Mouse (Mus musculus): Measurements from ENCODE around the gene Dnaaf5. TPM values are rescaled to one million over a fixed set of nuclear protein-coding genes. Genes with fewer than 3 reads are reported as not detected.

Dnaaf5 gene
- polyA plus RNA-seq, 1 experiment from 2014 or later = 2.7 TPM

DNA sequence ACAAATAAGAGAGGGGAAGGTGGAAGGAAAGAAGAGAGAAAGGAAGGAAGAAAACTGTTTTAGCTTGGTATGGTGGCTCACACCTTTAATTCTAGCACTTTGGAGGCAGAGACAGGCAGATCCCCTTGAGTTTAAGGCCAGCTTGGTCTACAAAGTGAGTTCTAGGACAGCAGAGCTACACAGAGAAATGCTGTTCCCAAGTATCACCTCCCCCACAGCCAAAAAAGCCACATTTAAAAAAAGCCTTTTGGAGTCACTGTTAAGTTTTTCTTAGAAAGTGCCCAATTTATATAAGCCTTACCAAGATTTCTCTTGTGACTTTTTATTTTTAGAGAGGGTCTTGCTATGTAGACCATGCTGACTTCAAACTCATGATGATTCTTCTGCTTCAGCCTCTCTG, 64.3 kb downstream of the Dnaaf5 start:
- peaks cover 3% of the 10 kb centered on the region for H3K4me1 ChIP-seq (replicated peaks; ENCODE audit: control insufficient read depth, insufficient read depth, low read length)
- peaks cover 6% of the 10 kb centered on the region; the same call in 1 of the 2 replicates for H3K36me3 ChIP-seq (ENCODE audit: control insufficient read depth, insufficient read depth)
- H3K4me3 ChIP-seq (replicated peaks; ENCODE audit: low read length) = no peak overlapping the region
- no peaks in the 10 kb centered on the region for H3K27me3 ChIP-seq (replicated peaks; ENCODE audit: control insufficient read depth, insufficient read depth, low read length)
- no peak overlapping the region for H3K9ac ChIP-seq (replicated peaks; ENCODE audit: low read depth, low read length)
- H3K9me3 ChIP-seq (ENCODE audit: control insufficient read depth, low read length) = no peaks in the 10 kb centered on the region
- ATAC-seq = no peak
- no peak overlapping the region for H3K4me2 ChIP-seq (ENCODE audit: low read length)
- H3K27ac ChIP-seq (ENCODE audit: low read length) = no peak overlapping the region

DNA sequence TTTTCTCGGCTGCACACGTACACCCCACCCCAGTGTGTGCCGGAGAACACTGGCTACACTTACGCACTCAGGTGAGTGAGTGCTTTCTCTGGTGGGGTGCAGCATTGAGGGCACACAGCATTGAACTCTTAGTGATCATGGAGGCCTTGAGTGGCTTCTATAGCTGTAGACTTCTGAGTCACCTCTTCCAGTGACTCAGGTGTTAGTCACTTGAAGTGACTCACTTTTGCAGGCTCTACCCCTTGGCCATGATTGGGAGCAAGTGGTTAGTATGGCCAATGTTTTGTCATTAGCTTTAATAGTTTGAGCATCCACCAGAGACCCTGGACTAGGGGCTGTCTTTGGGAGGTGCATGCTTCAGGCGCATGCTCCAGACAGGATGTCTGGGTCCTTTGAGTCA, 65.2 kb downstream of the Dnaaf5 start:
- Histone ChIP-seq H3K9me3 (ENCODE audit: control insufficient read depth, low read length) (no peaks in the 10 kb centered on the region), H3K4me1 (replicated peaks; ENCODE audit: control insufficient read depth, insufficient read depth, low read length) (peaks cover 3% of the 10 kb centered on the region), H3K27ac (ENCODE audit: low read length) (no peak overlapping the region), H3K4me2 (ENCODE audit: low read length) (no peak overlapping the region), H3K4me3 (replicated peaks; ENCODE audit: low read length) (no peak overlapping the region), H3K36me3 (ENCODE audit: control insufficient read depth, insufficient read depth) (peaks cover 8% of the 10 kb centered on the region), H3K27me3 (replicated peaks; ENCODE audit: control insufficient read depth, insufficient read depth, low read length) (no peaks in the 10 kb centered on the region), H3K9ac (replicated peaks; ENCODE audit: low read depth, low read length) (no peak overlapping the region)
- WGBS = 98% methylated on average over 5 of the region's 5 CpGs
- ATAC-seq = no peak

DNA sequence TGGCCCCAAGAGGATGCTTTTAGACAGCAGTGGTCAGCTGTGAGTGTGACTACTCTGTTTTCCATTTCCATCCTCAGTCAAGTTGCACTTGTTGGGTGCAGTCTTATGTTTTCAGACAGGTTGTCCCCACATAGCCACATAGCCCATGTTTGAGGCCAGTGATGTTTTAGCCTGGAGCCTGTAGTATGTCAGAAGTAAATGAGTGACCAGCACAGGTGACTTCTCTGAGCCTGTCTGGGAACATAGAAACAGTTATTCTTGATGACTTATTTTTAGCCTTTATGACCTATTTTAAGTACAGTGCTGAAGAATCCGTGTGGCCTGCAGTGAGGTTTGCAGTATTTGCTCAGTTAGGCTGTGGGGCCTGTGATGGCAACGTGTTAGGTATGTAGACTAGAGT, 66.1 kb downstream of the Dnaaf5 start:
- H3K27ac ChIP-seq (ENCODE audit: low read length) = no peak overlapping the region
- peaks cover 3% of the 10 kb centered on the region for H3K4me1 ChIP-seq (replicated peaks; ENCODE audit: control insufficient read depth, insufficient read depth, low read length)
- H3K9ac ChIP-seq (replicated peaks; ENCODE audit: low read depth, low read length) = no peak overlapping the region
- no peaks in the 10 kb centered on the region for H3K27me3 ChIP-seq (replicated peaks; ENCODE audit: control insufficient read depth, insufficient read depth, low read length)
- no peak for ATAC-seq
- peaks cover 10% of the 10 kb centered on the region for H3K36me3 ChIP-seq (ENCODE audit: control insufficient read depth, insufficient read depth)
- no peaks in the 10 kb centered on the region for H3K9me3 ChIP-seq (ENCODE audit: control insufficient read depth, low read length)
- H3K4me2 ChIP-seq (ENCODE audit: low read length) = no peak overlapping the region
- WGBS = 91% methylated on average over 2 of the region's 2 CpGs
- H3K4me3 ChIP-seq (replicated peaks; ENCODE audit: low read length) = no peak overlapping the region

DNA sequence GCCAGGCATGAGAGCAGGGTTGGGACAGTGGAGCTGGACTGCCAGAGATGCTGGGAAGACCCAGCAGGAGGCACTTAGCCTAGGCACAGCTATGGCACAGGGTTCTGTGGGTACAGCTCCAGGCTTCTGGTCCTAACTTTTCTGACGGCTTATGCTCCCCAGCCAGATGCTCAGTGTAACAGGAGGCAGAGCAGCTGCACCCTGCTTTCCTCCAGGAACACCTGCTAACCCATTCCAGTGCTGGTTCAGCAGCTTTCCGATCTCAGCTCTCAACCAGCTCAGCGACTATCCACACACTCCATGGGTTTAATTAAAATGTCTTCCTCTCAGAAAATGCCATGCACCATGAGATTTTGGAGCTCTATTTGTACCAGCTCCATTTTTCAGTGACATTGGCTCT, 66.8 kb downstream of the Dnaaf5 start:
- H3K4me1 ChIP-seq (replicated peaks; ENCODE audit: control insufficient read depth, insufficient read depth, low read length) = peaks cover 1% of the 10 kb centered on the region
- H3K27ac ChIP-seq (ENCODE audit: low read length) = no peak overlapping the region
- H3K4me3 ChIP-seq (replicated peaks; ENCODE audit: low read length) = no peak overlapping the region
- no peaks in the 10 kb centered on the region for H3K9me3 ChIP-seq (ENCODE audit: control insufficient read depth, low read length)
- peaks cover 14% of the 10 kb centered on the region for H3K36me3 ChIP-seq (ENCODE audit: control insufficient read depth, insufficient read depth)
- 83% methylated on average over 3 of the region's 3 CpGs for WGBS
- no peaks in the 10 kb centered on the region for H3K27me3 ChIP-seq (replicated peaks; ENCODE audit: control insufficient read depth, insufficient read depth, low read length)
- no peak overlapping the region for H3K9ac ChIP-seq (replicated peaks; ENCODE audit: low read depth, low read length)
- no peak for ATAC-seq
- no peak overlapping the region for H3K4me2 ChIP-seq (ENCODE audit: low read length)

DNA sequence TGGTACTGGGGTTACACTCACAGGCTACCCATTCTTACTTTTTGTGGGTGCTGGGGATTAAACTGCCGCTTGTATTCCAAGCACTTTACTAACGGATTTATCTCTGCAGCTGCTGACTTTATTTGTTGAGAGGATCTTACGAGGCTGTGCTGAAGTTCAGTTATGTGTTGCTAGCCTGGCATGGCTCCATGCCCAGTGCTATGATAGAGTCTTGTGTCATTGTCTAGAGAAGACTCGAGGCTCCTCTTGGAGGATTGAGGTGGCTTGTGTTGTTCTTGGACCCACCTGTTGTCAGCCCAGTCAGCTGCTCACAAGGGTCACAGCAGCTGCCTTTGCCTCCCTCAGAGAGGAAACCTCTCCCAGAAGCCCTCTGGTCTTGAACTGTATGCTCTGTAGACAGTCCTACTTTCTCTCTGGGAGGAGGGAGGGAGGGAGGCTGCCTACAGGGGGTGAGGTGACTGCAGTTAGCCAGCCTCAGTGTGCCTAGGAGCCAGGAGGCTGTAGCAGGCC, 70.0 kb downstream of the Dnaaf5 start:
- ATAC-seq = no peak
- Histone ChIP-seq H3K4me2 (ENCODE audit: low read length) (no peak overlapping the region), H3K27ac (ENCODE audit: low read length) (no peak overlapping the region), H3K27me3 (replicated peaks; ENCODE audit: control insufficient read depth, insufficient read depth, low read length) (no peaks in the 10 kb centered on the region), H3K9me3 (ENCODE audit: control insufficient read depth, low read length) (no peaks in the 10 kb centered on the region), H3K4me3 (replicated peaks; ENCODE audit: low read length) (no peak overlapping the region), H3K36me3 (ENCODE audit: control insufficient read depth, insufficient read depth) (peaks cover 25% of the 10 kb centered on the region), H3K9ac (replicated peaks; ENCODE audit: low read depth, low read length) (no peak overlapping the region), H3K4me1 (replicated peaks; ENCODE audit: control insufficient read depth, insufficient read depth, low read length) (no peaks in the 10 kb centered on the region)
- WGBS = 91% methylated on average over 4 of the region's 4 CpGs

DNA sequence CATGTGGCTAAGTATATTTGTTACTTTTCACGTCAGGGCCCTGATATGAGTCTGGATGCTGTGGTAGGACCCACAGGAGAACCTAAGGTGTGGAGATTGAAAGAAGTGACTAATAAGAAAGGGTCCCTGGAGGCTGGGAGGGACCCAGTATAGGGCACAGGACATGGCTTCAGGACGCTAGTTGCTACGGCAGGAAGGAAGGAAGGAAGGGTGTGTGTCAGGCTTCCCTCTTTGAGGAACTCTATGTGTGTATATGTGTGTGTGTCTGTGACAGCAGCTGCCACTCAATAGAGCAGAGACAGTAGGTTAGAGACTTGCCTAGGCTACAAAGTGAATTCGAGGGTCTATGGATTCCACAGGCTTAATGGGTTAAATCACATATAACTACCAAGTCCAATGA, 70.6 kb downstream of the Dnaaf5 start:
- H3K36me3 ChIP-seq (ENCODE audit: control insufficient read depth, insufficient read depth) = peaks cover 28% of the 10 kb centered on the region
- H3K4me3 ChIP-seq (replicated peaks; ENCODE audit: low read length) = no peak overlapping the region
- H3K27ac ChIP-seq (ENCODE audit: low read length) = no peak overlapping the region
- no peak overlapping the region for H3K4me2 ChIP-seq (ENCODE audit: low read length)
- ATAC-seq = no peak
- no peaks in the 10 kb centered on the region for H3K27me3 ChIP-seq (replicated peaks; ENCODE audit: control insufficient read depth, insufficient read depth, low read length)
- H3K4me1 ChIP-seq (replicated peaks; ENCODE audit: control insufficient read depth, insufficient read depth, low read length) = no peaks in the 10 kb centered on the region
- no peak overlapping the region for H3K9ac ChIP-seq (replicated peaks; ENCODE audit: low read depth, low read length)
- H3K9me3 ChIP-seq (ENCODE audit: control insufficient read depth, low read length) = no peaks in the 10 kb centered on the region
- 92% methylated on average over 4 of the region's 4 CpGs for WGBS

DNA sequence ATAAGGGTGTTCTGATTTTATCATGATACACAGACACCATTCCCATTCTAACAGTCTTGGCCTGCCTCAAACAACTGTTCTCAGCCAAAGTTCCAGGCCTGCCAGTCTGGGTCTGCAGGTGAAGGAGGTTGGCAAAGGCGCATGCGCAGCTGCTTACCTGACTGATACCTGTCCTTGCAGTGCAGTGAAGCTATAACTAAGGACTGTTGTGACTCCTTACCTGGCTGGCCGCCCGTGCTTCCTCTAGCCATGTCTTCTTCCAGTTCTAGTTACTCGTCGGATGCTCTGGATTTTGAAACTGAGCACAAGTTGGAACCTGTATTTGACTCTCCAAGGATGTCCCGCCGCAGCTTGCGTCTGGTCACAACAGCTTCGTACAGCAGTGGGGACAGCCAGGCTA, 73.3 kb downstream of the Dnaaf5 start:
- H3K4me3 ChIP-seq (replicated peaks; ENCODE audit: low read length) = no peak overlapping the region
- no peak overlapping the region for H3K27ac ChIP-seq (ENCODE audit: low read length)
- no peak for ATAC-seq
- H3K36me3 ChIP-seq (ENCODE audit: control insufficient read depth, insufficient read depth) = peaks cover 43% of the 10 kb centered on the region
- H3K27me3 ChIP-seq (replicated peaks; ENCODE audit: control insufficient read depth, insufficient read depth, low read length) = no peaks in the 10 kb centered on the region
- no peaks in the 10 kb centered on the region for H3K9me3 ChIP-seq (ENCODE audit: control insufficient read depth, low read length)
- H3K9ac ChIP-seq (replicated peaks; ENCODE audit: low read depth, low read length) = no peak overlapping the region
- H3K4me1 ChIP-seq (replicated peaks; ENCODE audit: control insufficient read depth, insufficient read depth, low read length) = no peaks in the 10 kb centered on the region
- 97% methylated on average over 10 of the region's 10 CpGs for WGBS
- H3K4me2 ChIP-seq (ENCODE audit: low read length) = no peak overlapping the region

DNA sequence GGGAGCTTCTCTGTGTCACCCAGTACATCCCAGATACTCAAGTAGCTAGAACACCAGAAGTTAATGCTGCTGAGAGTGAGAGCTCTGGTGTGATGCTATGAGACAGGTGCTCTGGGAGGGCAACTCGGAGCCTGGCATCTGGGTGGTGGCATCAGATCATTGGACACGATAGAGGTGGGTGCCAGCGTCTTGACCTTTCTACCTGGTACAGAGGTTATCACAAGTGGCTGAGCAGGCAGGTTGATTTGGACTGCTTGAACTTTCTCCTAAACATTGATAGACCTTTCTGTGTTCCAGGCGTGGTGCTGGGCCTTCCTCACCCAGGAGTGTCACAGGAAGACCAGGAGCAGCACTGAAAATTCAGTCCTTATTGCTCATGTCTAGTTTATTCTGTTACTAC, 77.2 kb downstream of the Dnaaf5 start:
- no peaks in the 10 kb centered on the region for H3K9me3 ChIP-seq (ENCODE audit: control insufficient read depth, low read length)
- H3K27ac ChIP-seq (ENCODE audit: low read length) = no peak overlapping the region
- no peak for ATAC-seq
- H3K27me3 ChIP-seq (replicated peaks; ENCODE audit: control insufficient read depth, insufficient read depth, low read length) = no peaks in the 10 kb centered on the region
- peaks cover 47% of the 10 kb centered on the region for H3K36me3 ChIP-seq (ENCODE audit: control insufficient read depth, insufficient read depth)
- H3K4me2 ChIP-seq (ENCODE audit: low read length) = no peak overlapping the region
- H3K4me3 ChIP-seq (replicated peaks; ENCODE audit: low read length) = no peak overlapping the region
- no peak overlapping the region for H3K9ac ChIP-seq (replicated peaks; ENCODE audit: low read depth, low read length)
- no peaks in the 10 kb centered on the region for H3K4me1 ChIP-seq (replicated peaks; ENCODE audit: control insufficient read depth, insufficient read depth, low read length)
- WGBS = 98% methylated on average over 4 of the region's 4 CpGs

DNA sequence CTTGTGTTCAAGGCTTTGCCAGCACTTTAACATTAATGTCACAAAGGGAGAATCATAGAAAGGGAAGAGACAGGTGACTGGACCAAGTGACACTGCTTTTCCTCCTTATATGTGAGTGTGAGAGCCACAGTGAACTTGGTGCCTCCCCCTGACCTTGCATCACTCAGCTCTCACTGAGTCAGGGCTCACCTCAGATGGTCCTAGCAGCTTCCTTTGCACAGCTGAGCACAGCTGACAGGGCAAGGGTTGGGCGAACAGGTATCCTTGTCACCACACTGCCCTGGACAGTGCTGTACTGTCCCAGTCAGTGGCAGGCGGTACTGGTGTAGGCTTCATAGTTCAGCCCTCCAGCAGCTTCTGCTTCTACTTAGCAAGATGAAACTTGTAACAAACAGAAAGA, 77.6 kb downstream of the Dnaaf5 start:
- Histone ChIP-seq H3K27ac (ENCODE audit: low read length) (no peak overlapping the region), H3K9ac (replicated peaks; ENCODE audit: low read depth, low read length) (no peak overlapping the region), H3K36me3 (ENCODE audit: control insufficient read depth, insufficient read depth) (peaks cover 47% of the 10 kb centered on the region), H3K9me3 (ENCODE audit: control insufficient read depth, low read length) (no peaks in the 10 kb centered on the region), H3K27me3 (replicated peaks; ENCODE audit: control insufficient read depth, insufficient read depth, low read length) (no peaks in the 10 kb centered on the region), H3K4me1 (replicated peaks; ENCODE audit: control insufficient read depth, insufficient read depth, low read length) (no peaks in the 10 kb centered on the region), H3K4me2 (ENCODE audit: low read length) (no peak overlapping the region), H3K4me3 (replicated peaks; ENCODE audit: low read length) (no peak overlapping the region)
- 94% methylated on average over 2 of the region's 2 CpGs for WGBS
- ATAC-seq = no peak

DNA sequence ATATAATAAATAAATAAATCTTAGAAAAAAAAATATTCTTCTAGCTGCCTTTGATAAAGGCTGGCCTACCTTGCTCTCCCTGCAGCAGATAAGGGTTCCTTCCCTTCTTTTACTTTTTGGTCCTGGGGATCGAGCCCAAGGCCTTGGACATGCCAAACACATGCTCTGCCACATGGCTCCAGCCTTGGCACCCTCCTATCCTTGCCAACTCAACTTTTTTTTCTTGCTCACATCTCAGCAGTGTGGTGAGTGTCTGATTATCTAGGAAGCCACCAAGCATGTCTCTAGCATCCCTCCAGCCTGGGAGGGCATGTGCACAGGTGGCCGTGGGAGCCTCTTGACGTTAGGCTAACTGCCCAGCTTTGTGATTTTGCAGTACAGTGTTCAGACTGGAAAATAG, 78.3 kb downstream of the Dnaaf5 start:
- Histone ChIP-seq H3K9ac (replicated peaks; ENCODE audit: low read depth, low read length) (no peak overlapping the region), H3K4me2 (ENCODE audit: low read length) (no peak overlapping the region), H3K27me3 (replicated peaks; ENCODE audit: control insufficient read depth, insufficient read depth, low read length) (no peaks in the 10 kb centered on the region), H3K27ac (ENCODE audit: low read length) (no peak overlapping the region), H3K9me3 (ENCODE audit: control insufficient read depth, low read length) (no peaks in the 10 kb centered on the region), H3K4me3 (replicated peaks; ENCODE audit: low read length) (no peak overlapping the region), H3K36me3 (ENCODE audit: control insufficient read depth, insufficient read depth) (peaks cover 47% of the 10 kb centered on the region), H3K4me1 (replicated peaks; ENCODE audit: control insufficient read depth, insufficient read depth, low read length) (no peaks in the 10 kb centered on the region)
- 89% methylated on average over 3 of the region's 3 CpGs for WGBS
- no peak for ATAC-seq

All from forebrain, embryonic 16.5 days (tissue).